Mouse (Mus musculus): ENCODE measurements around the gene Sco1.

The Sco1 gene

GRCm38 (mm10) chr11:67034775-67035485 is 17.5 kb upstream of the Sco1 start:
- in situ Hi-C loops (cut with MboI; ENCODE audit: low pct_unique_long_range_greater_than_20kb in 1 of 2, low sequenced_read_pairs in 2 of 2, unreplicated experiment in 1 of 2) = no loop called here

GRCm38 (mm10) chr11:67036229-67036628 is 16.2 kb upstream of the Sco1 start:
- in situ Hi-C loops (cut with MboI; ENCODE audit: low pct_unique_long_range_greater_than_20kb in 1 of 2, low sequenced_read_pairs in 2 of 2, unreplicated experiment in 1 of 2) = no loop called here

DNA sequence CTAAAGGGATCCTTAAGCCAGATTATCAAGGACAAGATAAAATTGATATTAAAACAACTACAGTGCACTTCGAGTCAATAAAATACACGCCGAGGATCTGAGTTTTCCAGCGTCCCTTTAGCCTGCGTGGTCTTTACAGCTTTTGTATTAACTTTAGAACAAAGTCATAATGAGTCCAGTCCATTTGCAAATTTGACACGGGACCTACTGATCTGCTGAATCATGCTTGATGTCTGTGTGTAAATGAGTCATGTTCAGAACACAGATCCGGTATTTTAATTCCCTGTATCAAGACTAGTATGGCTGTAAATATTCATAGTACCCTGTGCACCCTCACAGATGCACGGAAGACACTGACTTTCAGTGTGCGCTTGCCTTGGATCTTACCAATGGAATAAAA is 15.6 kb upstream of the Sco1 start:
- in situ Hi-C loops (cut with MboI; ENCODE audit: low pct_unique_long_range_greater_than_20kb in 1 of 2, low sequenced_read_pairs in 2 of 2, unreplicated experiment in 1 of 2) = no loop called here

GRCm38 (mm10) chr11:67039799-67040198 is 12.7 kb upstream of the Sco1 start:
- in situ Hi-C loops (cut with MboI; ENCODE audit: low pct_unique_long_range_greater_than_20kb in 1 of 2, low sequenced_read_pairs in 2 of 2, unreplicated experiment in 1 of 2) = no loop called here

DNA sequence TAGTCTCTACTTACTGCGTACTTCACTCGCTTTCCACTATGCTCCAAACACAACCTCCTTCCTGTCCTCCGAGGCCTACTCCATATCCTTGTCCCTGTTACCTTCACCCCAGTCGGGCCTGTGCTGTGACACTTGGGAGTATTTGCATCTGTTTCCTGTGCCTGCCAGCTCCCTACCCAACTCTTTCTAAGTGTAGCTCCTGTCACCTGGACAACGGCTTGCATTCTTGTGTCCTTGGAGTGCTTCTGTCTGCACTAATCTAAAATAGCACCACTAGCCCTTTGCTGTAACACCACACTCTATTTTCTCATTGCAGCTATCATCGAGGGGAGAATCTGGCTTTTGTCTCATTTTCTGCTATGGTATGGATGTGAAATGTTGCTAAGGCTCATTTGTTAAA is 12.0 kb upstream of the Sco1 start:
- in situ Hi-C loops (cut with MboI; ENCODE audit: low pct_unique_long_range_greater_than_20kb in 1 of 2, low sequenced_read_pairs in 2 of 2, unreplicated experiment in 1 of 2) = no loop called here

GRCm38 (mm10) chr11:67043007-67043406 is 9.5 kb upstream of the Sco1 start:
- in situ Hi-C loops (cut with MboI; ENCODE audit: low pct_unique_long_range_greater_than_20kb in 1 of 2, low sequenced_read_pairs in 2 of 2, unreplicated experiment in 1 of 2) = no loop called here

GRCm38 (mm10) chr11:67044959-67045358 is 7.5 kb upstream of the Sco1 start:
- in situ Hi-C loops (cut with MboI; ENCODE audit: low pct_unique_long_range_greater_than_20kb in 1 of 2, low sequenced_read_pairs in 2 of 2, unreplicated experiment in 1 of 2) = no loop called here

GRCm38 (mm10) chr11:67047199-67047598 is 5.3 kb upstream of the Sco1 start:
- in situ Hi-C loops (cut with MboI; ENCODE audit: low pct_unique_long_range_greater_than_20kb in 1 of 2, low sequenced_read_pairs in 2 of 2, unreplicated experiment in 1 of 2) = no loop called here

GRCm38 (mm10) chr11:67048496-67048895 is 4.0 kb upstream of the Sco1 start:
- in situ Hi-C loops (cut with MboI; ENCODE audit: low pct_unique_long_range_greater_than_20kb in 1 of 2, low sequenced_read_pairs in 2 of 2, unreplicated experiment in 1 of 2) = no loop called here

- in situ Hi-C loops (cut with MboI; ENCODE audit: low pct_unique_long_range_greater_than_20kb in 1 of 2, low sequenced_read_pairs in 2 of 2, unreplicated experiment in 1 of 2) = no loop called here
Measured at GRCm38 (mm10) chr11:67049256-67049655, 3.2 kb upstream of the Sco1 start.

DNA sequence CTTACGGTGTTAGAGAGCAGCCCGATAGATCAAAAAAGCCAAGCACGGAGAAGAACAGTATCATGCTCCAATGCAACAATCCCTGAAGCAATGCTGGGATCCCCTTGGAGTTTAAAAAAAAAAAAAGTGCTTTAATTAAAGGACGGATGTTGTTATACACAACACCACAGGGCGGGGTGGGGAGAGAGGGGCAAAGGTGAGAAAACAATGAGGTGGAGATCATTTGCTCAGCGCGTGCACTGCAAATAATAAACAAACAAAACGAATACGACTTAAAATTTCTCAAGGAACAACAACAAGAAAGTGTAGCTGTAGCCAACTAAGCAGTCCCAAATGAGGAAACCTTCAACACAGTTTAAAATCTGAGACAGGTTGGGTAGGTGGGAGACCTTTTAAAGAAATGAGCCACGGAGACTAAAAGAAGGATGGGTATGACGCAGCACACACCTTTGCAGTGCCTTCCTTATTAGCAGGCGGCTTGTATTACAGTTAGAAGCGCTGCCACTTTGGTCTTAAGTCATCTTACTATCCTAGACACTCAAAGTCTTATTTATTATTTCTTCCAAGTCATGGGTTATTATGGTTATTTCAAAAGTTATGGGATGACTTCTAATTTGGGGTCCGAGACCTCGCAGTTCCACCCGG is 672 bp upstream of the Sco1 start:
- in situ Hi-C loops (cut with MboI; ENCODE audit: low pct_unique_long_range_greater_than_20kb in 1 of 2, low sequenced_read_pairs in 2 of 2, unreplicated experiment in 1 of 2) = no loop called here

DNA sequence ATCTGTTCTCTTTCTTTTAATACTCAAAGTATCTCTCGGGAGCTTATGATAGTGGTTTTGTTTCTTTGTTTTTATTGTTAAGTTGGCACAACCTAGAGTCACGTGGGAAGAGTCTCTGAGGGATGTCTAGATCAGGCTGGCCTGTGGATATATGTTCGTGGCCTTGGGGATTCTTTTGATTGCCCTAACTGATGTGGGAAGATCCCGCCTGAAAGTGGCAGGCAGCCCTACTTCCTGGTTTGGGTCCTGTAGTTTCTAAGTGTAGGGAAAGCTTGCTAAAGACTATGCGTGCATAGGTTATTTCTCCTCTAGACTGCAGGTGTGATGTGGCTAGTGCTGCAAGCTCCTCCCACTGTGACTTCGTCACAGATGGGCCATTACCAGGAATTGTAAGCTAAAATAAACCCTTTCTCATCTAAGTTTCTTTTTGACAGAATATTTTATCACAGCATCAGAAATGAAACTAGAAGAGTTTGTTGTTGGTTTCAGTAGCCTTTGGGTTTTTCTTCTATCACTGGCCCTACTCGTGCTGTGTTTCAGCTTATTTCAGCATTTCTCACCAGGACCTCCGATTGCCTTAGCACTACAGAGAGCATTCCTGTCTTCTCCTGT is 2.4 kb downstream of the Sco1 start:
- in situ Hi-C loops (cut with MboI; ENCODE audit: low pct_unique_long_range_greater_than_20kb in 1 of 2, low sequenced_read_pairs in 2 of 2, unreplicated experiment in 1 of 2) = no loop called here

GRCm38 (mm10) chr11:67061311-67061710 is 8.8 kb downstream of the Sco1 start:
- in situ Hi-C loops (cut with MboI; ENCODE audit: low pct_unique_long_range_greater_than_20kb in 1 of 2, low sequenced_read_pairs in 2 of 2, unreplicated experiment in 1 of 2) = no loop called here

DNA sequence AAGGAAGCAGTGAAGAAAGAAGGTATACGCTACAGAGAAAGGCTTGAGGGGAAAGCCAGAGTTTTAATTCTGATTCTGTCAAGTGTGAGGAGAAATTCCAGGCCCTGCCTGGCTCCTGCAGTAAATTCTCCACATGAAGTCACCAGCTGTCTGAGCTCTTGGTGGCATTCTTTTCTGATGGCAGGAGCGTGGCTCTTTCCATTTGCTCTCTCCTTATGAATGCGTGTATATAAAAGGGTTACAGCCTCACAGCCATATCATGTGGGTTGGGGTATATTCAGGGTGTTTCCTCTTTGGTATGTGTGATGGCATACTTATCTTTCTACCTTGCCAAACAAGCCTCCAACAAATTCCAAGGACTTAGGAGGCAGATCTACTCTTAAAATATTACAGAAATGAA is 10.3 kb downstream of the Sco1 start:
- in situ Hi-C loops (cut with MboI; ENCODE audit: low pct_unique_long_range_greater_than_20kb in 1 of 2, low sequenced_read_pairs in 2 of 2, unreplicated experiment in 1 of 2) = no loop called here

GRCm38 (mm10) chr11:67067741-67068140 is 15.3 kb downstream of the Sco1 start:
- in situ Hi-C loops (cut with MboI; ENCODE audit: low pct_unique_long_range_greater_than_20kb in 1 of 2, low sequenced_read_pairs in 2 of 2, unreplicated experiment in 1 of 2) = no loop called here

- in situ Hi-C loops (cut with MboI; ENCODE audit: low pct_unique_long_range_greater_than_20kb in 1 of 2, low sequenced_read_pairs in 2 of 2, unreplicated experiment in 1 of 2) = no loop called here
Measured at GRCm38 (mm10) chr11:67072615-67073130, 20.2 kb downstream of the Sco1 start.

- in situ Hi-C loops (cut with MboI; ENCODE audit: low pct_unique_long_range_greater_than_20kb in 1 of 2, low sequenced_read_pairs in 2 of 2, unreplicated experiment in 1 of 2) = no loop called here
Measured at GRCm38 (mm10) chr11:67075036-67075435, 22.6 kb downstream of the Sco1 start.

DNA sequence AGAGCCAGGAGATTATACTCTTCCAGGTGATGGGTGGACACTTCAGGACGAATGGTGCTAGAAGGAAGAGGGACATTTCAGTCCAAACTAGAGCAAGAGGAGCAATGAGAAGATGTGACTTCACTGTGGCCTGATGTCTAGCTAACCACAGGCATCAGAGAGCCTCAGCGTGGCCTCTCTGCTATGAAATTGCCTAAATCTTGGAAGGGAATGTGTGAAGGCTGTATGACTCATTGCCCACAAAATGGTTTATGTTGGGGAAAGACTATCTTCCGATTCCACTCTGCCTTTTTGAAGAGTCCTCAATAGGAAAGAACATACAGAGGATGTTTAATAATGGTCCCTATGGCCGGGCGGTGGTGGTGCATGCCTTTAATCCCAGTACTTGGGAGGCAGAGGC is 24.3 kb downstream of the Sco1 start:
- in situ Hi-C loops (cut with MboI; ENCODE audit: low pct_unique_long_range_greater_than_20kb in 1 of 2, low sequenced_read_pairs in 2 of 2, unreplicated experiment in 1 of 2) = no loop called here

DNA sequence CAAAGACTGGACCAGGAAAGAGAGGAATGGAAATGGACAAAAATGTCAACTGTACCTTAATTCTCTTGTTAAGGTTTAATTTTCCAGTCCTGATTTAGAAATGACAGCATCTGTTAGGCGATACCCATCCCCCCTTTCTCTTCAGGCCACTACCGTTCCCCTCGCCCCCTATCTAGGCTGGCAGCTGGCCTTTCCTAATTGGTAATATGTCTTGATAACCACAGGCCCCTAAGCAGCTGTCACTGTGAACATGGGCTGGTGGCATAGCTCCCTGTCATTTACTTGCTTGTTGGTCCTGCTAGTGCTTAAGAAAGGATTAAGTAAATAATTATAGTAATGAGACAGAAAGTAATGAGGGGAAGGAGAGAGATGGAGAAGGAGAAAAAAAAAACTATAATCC is 25.0 kb downstream of the Sco1 start:
- in situ Hi-C loops (cut with MboI; ENCODE audit: low pct_unique_long_range_greater_than_20kb in 1 of 2, low sequenced_read_pairs in 2 of 2, unreplicated experiment in 1 of 2) = no loop called here

GRCm38 (mm10) chr11:67078000-67078399 is 25.5 kb downstream of the Sco1 start, which contains the start of gene Myh3:
Myh3 (plus strand) TSS chr11:67078300.
- in situ Hi-C loops (cut with MboI; ENCODE audit: low pct_unique_long_range_greater_than_20kb in 1 of 2, low sequenced_read_pairs in 2 of 2, unreplicated experiment in 1 of 2) = no loop called here

All from mouse embryonic stem cell (cell line).